Mouse (Mus musculus): ENCODE measurements around the gene Dera. TPM values are rescaled to one million over a fixed set of nuclear protein-coding genes. Genes with fewer than 3 reads are reported as not detected.

Gene Dera
- polyA plus RNA-seq, 1 experiment, result 17.5 TPM

DNA sequence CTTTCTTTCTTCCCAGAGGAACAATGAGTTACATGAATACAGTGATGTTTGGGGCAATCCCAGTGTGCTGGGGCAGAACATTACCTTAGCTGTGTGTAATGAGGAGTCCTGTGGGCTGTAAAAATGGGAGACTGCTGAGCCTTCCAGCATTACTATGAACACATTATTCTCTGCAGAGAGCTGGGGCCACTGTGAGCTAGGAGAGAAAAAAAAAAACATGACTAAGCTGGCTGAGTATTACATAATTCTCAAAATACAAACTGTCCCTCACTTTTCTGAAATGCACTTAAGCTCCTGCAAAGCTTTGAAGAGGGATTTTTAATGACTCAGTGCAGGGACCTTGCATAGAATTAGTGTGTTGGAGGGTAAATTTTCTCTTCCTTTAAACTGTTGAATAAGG lies 143.3 kb downstream of the Dera start:
- Histone ChIP-seq H3K36me3 (ENCODE audit: control insufficient read depth, insufficient read depth) (no peaks in the 10 kb centered on the region), H3K4me2 (ENCODE audit: low read depth) (peak overlapping the region; percentile 7), H3K27me3 (ENCODE audit: control insufficient read depth, insufficient read depth, insufficient read length) (no peaks in the 10 kb centered on the region), H3K79me2 (ENCODE audit: control insufficient read depth, insufficient read depth) (no peaks in the 10 kb centered on the region), H3K4me3 (no peak overlapping the region), H3ac (ENCODE audit: control insufficient read depth, insufficient read length) (no peak overlapping the region)
- TF ChIP-seq MYOG (IDR thresholded peaks at IDR 0.05; ENCODE audit: control insufficient read depth in 1 of 3, insufficient read depth in 1 of 3, insufficient read length in 2 of 3, low read depth in 2 of 3) (no peak), TCF12 (IDR thresholded peaks at IDR 0.05; ENCODE audit: insufficient read depth, poor library complexity, severe bottlenecking) (no peak), TCF3 (IDR thresholded peaks at IDR 0.05; ENCODE audit: insufficient read length, low read depth) (no peak), REST (IDR thresholded peaks at IDR 0.05; ENCODE audit: insufficient read depth, insufficient read length) (no peak), E2F4 (IDR thresholded peaks at IDR 0.05; ENCODE audit: insufficient read depth) (no peak), POLR2AphosphoS2 (IDR thresholded peaks at IDR 0.05; ENCODE audit: insufficient read length, low read depth) (no peak), MAX (IDR thresholded peaks at IDR 0.05; ENCODE audit: low read depth) (no peak), POLR2A (IDR thresholded peaks at IDR 0.05; ENCODE audit: insufficient read length, low read depth) (no peak), SRF (IDR thresholded peaks at IDR 0.05; ENCODE audit: control insufficient read depth, insufficient read length, low read depth) (no peak)

DNA sequence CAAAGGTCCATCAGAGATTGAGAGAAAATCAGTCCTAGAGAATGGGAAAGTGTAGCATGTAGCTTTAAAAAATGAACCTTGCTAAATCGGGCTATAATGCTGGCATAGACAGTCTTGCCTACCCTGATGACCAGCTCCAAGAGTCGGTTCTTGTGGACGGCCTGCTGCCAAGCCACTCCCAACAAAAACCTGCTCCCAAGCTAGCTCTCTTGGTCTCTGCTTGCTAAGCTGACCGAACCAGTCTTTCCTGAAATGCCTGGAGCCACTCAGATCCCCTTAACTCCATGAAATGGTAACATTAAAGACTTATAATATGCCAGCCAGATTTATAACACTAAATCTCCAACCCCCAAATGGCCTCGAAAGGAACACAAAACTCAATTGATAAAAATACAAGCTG lies 146.9 kb downstream of the Dera start:
- Histone ChIP-seq H3K79me2 (ENCODE audit: control insufficient read depth, insufficient read depth) (no peaks in the 10 kb centered on the region), H3K36me3 (ENCODE audit: control insufficient read depth, insufficient read depth) (no peaks in the 10 kb centered on the region), H3ac (ENCODE audit: control insufficient read depth, insufficient read length) (no peak overlapping the region), H3K27me3 (ENCODE audit: control insufficient read depth, insufficient read depth, insufficient read length) (no peaks in the 10 kb centered on the region), H3K4me2 (ENCODE audit: low read depth) (no peak overlapping the region), H3K4me3 (no peak overlapping the region)
- no peak for TF ChIP-seq REST (IDR thresholded peaks at IDR 0.05; ENCODE audit: insufficient read depth, insufficient read length)
- no peak for TF ChIP-seq CEBPB (IDR thresholded peaks at IDR 0.05; ENCODE audit: insufficient read depth, poor library complexity, severe bottlenecking)
- TF ChIP-seq TCF12 (IDR thresholded peaks at IDR 0.05; ENCODE audit: insufficient read depth, poor library complexity, severe bottlenecking), result no peak
- TF ChIP-seq MYOG (IDR thresholded peaks at IDR 0.05; ENCODE audit: control insufficient read depth in 1 of 3, insufficient read depth in 1 of 3, insufficient read length in 2 of 3, low read depth in 2 of 3), result no peak
- no peak for TF ChIP-seq MAX (IDR thresholded peaks at IDR 0.05; ENCODE audit: low read depth)
- TF ChIP-seq USF1 (IDR thresholded peaks at IDR 0.05; ENCODE audit: low read depth), result no peak
- no peak for TF ChIP-seq TCF3 (IDR thresholded peaks at IDR 0.05; ENCODE audit: insufficient read length, low read depth)
- no peak for TF ChIP-seq POLR2AphosphoS2 (IDR thresholded peaks at IDR 0.05; ENCODE audit: insufficient read length, low read depth)
- no peak for TF ChIP-seq E2F4 (IDR thresholded peaks at IDR 0.05; ENCODE audit: insufficient read depth)
- TF ChIP-seq POLR2A (IDR thresholded peaks at IDR 0.05; ENCODE audit: insufficient read length, low read depth), result no peak
- no peak for TF ChIP-seq SRF (IDR thresholded peaks at IDR 0.05; ENCODE audit: control insufficient read depth, insufficient read length, low read depth)
- TF ChIP-seq MYOD1 (IDR thresholded peaks at IDR 0.05; ENCODE audit: control insufficient read depth in 1 of 3, insufficient read length in 2 of 3, low read depth in 2 of 3), result no peak

Other genes with a start within 250 kb of the Dera start
- gene Eps8, start 99.7 kb upstream of the Dera start, polyA plus RNA-seq (2012; fragmentation: generic; extraction: Trizol), result 12.4 TPM
- gene Strap, start 19.5 kb upstream of the Dera start, polyA plus RNA-seq (2012; fragmentation: generic; extraction: Trizol), result 87.9 TPM